Comparison of ENCODE assay signal across 16 mouse cellular contexts in the genomic region with DNA sequence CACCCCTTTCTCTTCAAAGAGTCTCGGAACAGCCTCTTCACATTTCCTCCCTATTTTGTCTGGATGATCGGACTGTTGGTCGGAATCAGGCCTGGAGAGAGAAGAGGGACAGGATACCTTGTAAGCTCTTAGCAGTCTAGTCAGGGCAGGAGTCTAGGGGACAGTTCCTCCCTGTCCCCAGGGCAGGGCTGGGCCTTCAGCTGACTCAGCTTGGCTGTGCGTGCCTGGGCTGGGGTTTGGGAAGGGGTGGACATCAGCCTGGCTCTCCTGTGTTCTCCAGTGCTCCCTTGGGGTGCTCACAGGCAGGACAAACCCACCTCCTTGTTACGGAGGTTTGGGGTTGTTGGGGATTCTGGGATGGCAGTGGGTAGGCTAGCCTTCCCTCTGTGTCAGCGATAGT. TPM values are rescaled to one million over a fixed set of nuclear protein-coding genes. Genes with fewer than 3 reads are reported as not detected.
A peak's percentile ranks its signal among the peaks of the same experiment; 100 is the strongest.
DNase-seq lines count a peak whose midpoint lies in the region; ATAC-seq and TF ChIP-seq lines count a peak whose summit lies in the region.
"Had no signal": no experiment of that assay in that cellular context is flagged by ENCODE, and none has a peak within 500 bp of the region (broad histone marks: within the 10 kb centered on the region; RNA-seq: fewer than 3 reads in every experiment).

No protein-coding gene starts in this region.

- no peaks in the 10 kb centered on the region for H3K36me3 ChIP-seq in heart, embryonic 10.5 days
- no peaks in the 10 kb centered on the region for H3K36me3 ChIP-seq in liver, adult 2 months (ENCODE audit: control insufficient read depth, insufficient read depth, low read length)
- H3K36me3 ChIP-seq in intestine, embryonic 15.5 days = no peaks in the 10 kb centered on the region
- H3K36me3 ChIP-seq in stomach, embryonic 14.5 days (ENCODE audit: control insufficient read depth, insufficient read depth, low read length) = no peaks in the 10 kb centered on the region
- H3K36me3 ChIP-seq in hindbrain, embryonic 16.5 days (ENCODE audit: control insufficient read depth, insufficient read depth, low read length) = no peaks in the 10 kb centered on the region
- H3K36me3 ChIP-seq: forebrain, embryonic 10.5 days; hindbrain, embryonic 10.5 days had no signal

- peak overlapping the region; percentile 87 for H3K9ac ChIP-seq in liver, adult 2 months (ENCODE audit: low read depth, low read length)
- H3K9ac ChIP-seq in intestine, embryonic 15.5 days = no peak overlapping the region
- H3K9ac ChIP-seq in stomach, embryonic 14.5 days (replicated peaks; ENCODE audit: low read depth, low read length) = no peak overlapping the region
- H3K9ac ChIP-seq in hindbrain, embryonic 16.5 days (ENCODE audit: low read depth, low read length) = no peak overlapping the region

- DNase-seq in heart, embryonic 10.5 days (ENCODE audit: low spot score) = no peak
- no peak for DNase-seq in heart, postnatal 10 days
- DNase-seq in liver, adult 2 months (ENCODE audit: extremely low read depth, low read depth, low spot score) = peak; percentile 66
- no peak for DNase-seq in liver
- DNase-seq in urinary bladder, postnatal 14 days (ENCODE audit: low spot score) = no peak
- DNase-seq: cerebellum, postnatal 36 days; gastrocnemius, postnatal 10 days; thymus, postnatal 25 days had no signal

- 60% methylated on average over 6 of the region's 6 CpGs for WGBS in heart, embryonic 10.5 days
- whole genome bisulfite sequencing in liver, adult 2 months = 39% methylated on average over 6 of the region's 6 CpGs
- WGBS in intestine, embryonic 15.5 days = 58% methylated on average over 6 of the region's 6 CpGs
- WGBS in stomach, embryonic 14.5 days = 53% methylated on average over 6 of the region's 6 CpGs
- 71% methylated on average over 6 of the region's 6 CpGs for WGBS in hindbrain, embryonic 16.5 days

- no peak for TF ChIP-seq CTCF in liver, adult 2 months (IDR thresholded peaks at IDR 0.05; ENCODE audit: low read depth, low read length)

- peak overlapping the region; percentile 74; the same call in 1 of the 2 replicates for H3K27ac ChIP-seq in heart, embryonic 10.5 days
- H3K27ac ChIP-seq in liver, adult 2 months (replicated peaks; ENCODE audit: insufficient read depth, low read depth, low read length) = peak overlapping the region; percentile 98
- H3K27ac ChIP-seq in intestine, embryonic 15.5 days = peak overlapping the region; percentile 71
- H3K27ac ChIP-seq in stomach, embryonic 14.5 days (ENCODE audit: low read length) = peak overlapping the region; percentile 1; the same call in 1 of the 2 replicates
- no peak overlapping the region for H3K27ac ChIP-seq in hindbrain, embryonic 16.5 days (ENCODE audit: low read depth, low read length)
- H3K27ac ChIP-seq: forebrain, embryonic 10.5 days; hindbrain, embryonic 10.5 days; layer of hippocampus, adult 2 months had no signal

- H3K79me2 ChIP-seq in liver, adult 2 months (ENCODE audit: control insufficient read depth, insufficient read depth, low read length) = peaks cover 37% of the 10 kb centered on the region

- H3K4me3 ChIP-seq in heart, embryonic 10.5 days = 0 out of 2 replicates have a peak overlapping the region, but pooled peaks have one; percentile 74
- peak overlapping the region; percentile 25 for H3K4me3 ChIP-seq in liver, adult 2 months (ENCODE audit: insufficient read depth, low read depth, low read length)
- H3K4me3 ChIP-seq in intestine, embryonic 15.5 days (replicated peaks) = 0 out of 2 replicates have a peak overlapping the region, but pooled peaks have one; percentile 50
- H3K4me3 ChIP-seq in stomach, embryonic 14.5 days (ENCODE audit: low read depth, low read length) = peak overlapping the region; percentile 44; the same call in 1 of the 2 replicates
- no peak overlapping the region for H3K4me3 ChIP-seq in hindbrain, embryonic 16.5 days (ENCODE audit: low read length)
- H3K4me3 ChIP-seq: forebrain, embryonic 10.5 days; layer of hippocampus, adult 2 months had no signal

- no peak for TF ChIP-seq POLR2A in liver, adult 2 months (IDR thresholded peaks at IDR 0.05; ENCODE audit: extremely low read depth, insufficient read depth, low read length)

- no peaks in the 10 kb centered on the region for H3K9me3 ChIP-seq in heart, embryonic 10.5 days
- H3K9me3 ChIP-seq in intestine, embryonic 15.5 days = no peaks in the 10 kb centered on the region
- no peaks in the 10 kb centered on the region for H3K9me3 ChIP-seq in stomach, embryonic 14.5 days (ENCODE audit: control insufficient read depth, low read depth, low read length)
- H3K9me3 ChIP-seq in hindbrain, embryonic 16.5 days (ENCODE audit: control insufficient read depth, low read length) = no peaks in the 10 kb centered on the region
- H3K9me3 ChIP-seq: forebrain, embryonic 10.5 days; hindbrain, embryonic 10.5 days had no signal

- no peak for ATAC-seq in intestine, embryonic 15.5 days
- ATAC-seq in stomach, embryonic 14.5 days (ENCODE audit: insufficient number of reproducible peaks, insufficient read depth, low FRiP score, low read depth) = no peak
- no peak for ATAC-seq in hindbrain, embryonic 16.5 days
- ATAC-seq: inflammation-experienced regulatory T-cells, adult 6 months; midbrain, embryonic 16.5 days had no signal

- intact Hi-C loops in heart, postnatal 10 days (cut with DNase I) = no loop called here

- peaks cover 69% of the 10 kb centered on the region for H3K4me1 ChIP-seq in heart, embryonic 10.5 days
- peaks cover 29% of the 10 kb centered on the region for H3K4me1 ChIP-seq in liver, adult 2 months (ENCODE audit: control insufficient read depth, insufficient read depth, low read length)
- H3K4me1 ChIP-seq in intestine, embryonic 15.5 days (replicated peaks) = peaks cover 37% of the 10 kb centered on the region
- peaks cover 18% of the 10 kb centered on the region; the same call in 1 of the 2 replicates for H3K4me1 ChIP-seq in stomach, embryonic 14.5 days (ENCODE audit: control insufficient read depth, insufficient read depth, low read length)
- peaks cover 12% of the 10 kb centered on the region for H3K4me1 ChIP-seq in hindbrain, embryonic 16.5 days (ENCODE audit: control insufficient read depth, insufficient read depth, low read depth, low read length)

- peaks cover 23% of the 10 kb centered on the region for H3K27me3 ChIP-seq in heart, embryonic 10.5 days (ENCODE audit: insufficient read depth, poor library complexity, severe bottlenecking)
- H3K27me3 ChIP-seq in liver, adult 2 months (ENCODE audit: control insufficient read depth, insufficient read depth, low read length) = no peaks in the 10 kb centered on the region
- peaks cover 5% of the 10 kb centered on the region for H3K27me3 ChIP-seq in intestine, embryonic 15.5 days (replicated peaks)
- H3K27me3 ChIP-seq in stomach, embryonic 14.5 days (ENCODE audit: control insufficient read depth, insufficient read depth, low read length) = 0 out of 2 replicates have a peak, but pooled peaks cover 3% of the 10 kb centered on the region
- peaks cover 13% of the 10 kb centered on the region for H3K27me3 ChIP-seq in hindbrain, embryonic 16.5 days (replicated peaks; ENCODE audit: control insufficient read depth, insufficient read depth, low read length)

- H3K4me2 ChIP-seq in intestine, embryonic 15.5 days (replicated peaks) = peak overlapping the region; percentile 68
- H3K4me2 ChIP-seq in stomach, embryonic 14.5 days (replicated peaks; ENCODE audit: low read depth, low read length) = peak overlapping the region; percentile 57
- no peak overlapping the region for H3K4me2 ChIP-seq in hindbrain, embryonic 16.5 days (ENCODE audit: low read length)

RNA-seq across cellular contexts. Expression of gene 1700001C19Rik, which starts 1.4 kb away (rescaled TPM):
- 0.63 and 1.3 TPM in 2 replicates for polyA plus RNA-seq in heart, embryonic 10.5 days (2016; fragmentation: Nextera tagmentation; extraction: Ambion mirVana)
- total RNA-seq in heart, postnatal 10 days (2021) = not detected
- 12.2 and 16.2 TPM in 2 replicates for total RNA-seq in liver, adult 2 months (2014; rRNA removed)
- polyA plus RNA-seq in liver, adult 2 months (2012; rRNA removed) = 11.7 and 12.2 TPM in 2 replicates
- polyA plus RNA-seq in intestine, embryonic 15.5 days (2015; fragmentation: Nextera tagmentation; extraction: Ambion mirVana) = 0.28 and 0.38 TPM in 2 replicates
- 0.31 and 0.58 TPM in 2 replicates for polyA plus RNA-seq in stomach, embryonic 14.5 days (2014; fragmentation: Nextera tagmentation; extraction: Ambion mirVana)
- 0.62 and 1.1 TPM in 2 replicates for polyA plus RNA-seq in hindbrain, embryonic 16.5 days (2015; fragmentation: Nextera tagmentation; extraction: Ambion mirVana)
- total RNA-seq: gastrocnemius, postnatal 10 days; layer of hippocampus, adult 2 months had no signal
- polyA plus RNA-seq: forebrain, embryonic 10.5 days; inflammation-experienced regulatory T-cells, adult 6 months had no signal

RNA-seq across cellular contexts. Expression of gene AI661453, which starts 2.2 kb away (rescaled TPM):
- polyA plus RNA-seq in heart, embryonic 10.5 days (2016; fragmentation: Nextera tagmentation; extraction: Ambion mirVana) = 0.99 and 1.1 TPM in 2 replicates
- 1 to 10 TPM; 1.5 to 2.0 TPM for total RNA-seq in heart, postnatal 10 days (2021)
- 2.4 and 6.2 TPM in 2 replicates for total RNA-seq in liver, adult 2 months (2014; rRNA removed)
- 5.7 and 6.3 TPM in 2 replicates for polyA plus RNA-seq in liver, adult 2 months (2012; rRNA removed)
- polyA plus RNA-seq in intestine, embryonic 15.5 days (2015; fragmentation: Nextera tagmentation; extraction: Ambion mirVana) = 3.1 and 3.7 TPM in 2 replicates
- polyA plus RNA-seq in stomach, embryonic 14.5 days (2014; fragmentation: Nextera tagmentation; extraction: Ambion mirVana) = 4.7 and 4.8 TPM in 2 replicates
- polyA plus RNA-seq in hindbrain, embryonic 16.5 days (2015; fragmentation: Nextera tagmentation; extraction: Ambion mirVana) = 0.11 and 0.42 TPM in 2 replicates
- polyA plus RNA-seq: inflammation-experienced regulatory T-cells, adult 6 months had no signal

RNA-seq across cellular contexts. Expression of gene Guca1a, which starts 38.2 kb away (rescaled TPM):
- 2.3 and 3.6 TPM in 2 replicates for polyA plus RNA-seq in heart, embryonic 10.5 days (2016; fragmentation: Nextera tagmentation; extraction: Ambion mirVana)
- total RNA-seq in heart, postnatal 10 days (2021) = under 1 TPM; 0.52 to 0.81 TPM
- 0.55 and 2.3 TPM in 2 replicates for total RNA-seq in liver, adult 2 months (2014; rRNA removed)
- polyA plus RNA-seq in liver, adult 2 months (2012; rRNA removed) = 2.7 and 2.8 TPM in 2 replicates
- 2.0 and 2.3 TPM in 2 replicates for polyA plus RNA-seq in intestine, embryonic 15.5 days (2015; fragmentation: Nextera tagmentation; extraction: Ambion mirVana)
- polyA plus RNA-seq in stomach, embryonic 14.5 days (2014; fragmentation: Nextera tagmentation; extraction: Ambion mirVana) = 2.7 and 6.0 TPM in 2 replicates
- 0.66 and 0.80 TPM in 2 replicates for polyA plus RNA-seq in hindbrain, embryonic 16.5 days (2015; fragmentation: Nextera tagmentation; extraction: Ambion mirVana)
- polyA plus RNA-seq: inflammation-experienced regulatory T-cells, adult 6 months had no signal

RNA-seq across cellular contexts. Expression of gene Guca1b, which starts 53.4 kb away (rescaled TPM):
- 3.2 and 4.7 TPM in 2 replicates for polyA plus RNA-seq in heart, embryonic 10.5 days (2016; fragmentation: Nextera tagmentation; extraction: Ambion mirVana)
- total RNA-seq in heart, postnatal 10 days (2021) = under 1 TPM in 1 of 2 experiments, not detected in 1; 0.30 TPM
- 0.54 TPM in 1 of 2 replicates, not detected in the other for total RNA-seq in liver, adult 2 months (2014; rRNA removed)
- 0.65 and 0.71 TPM in 2 replicates for polyA plus RNA-seq in liver, adult 2 months (2012; rRNA removed)
- 0.52 and 0.78 TPM in 2 replicates for polyA plus RNA-seq in intestine, embryonic 15.5 days (2015; fragmentation: Nextera tagmentation; extraction: Ambion mirVana)
- polyA plus RNA-seq in stomach, embryonic 14.5 days (2014; fragmentation: Nextera tagmentation; extraction: Ambion mirVana) = 0.25 and 0.31 TPM in 2 replicates
- polyA plus RNA-seq in hindbrain, embryonic 16.5 days (2015; fragmentation: Nextera tagmentation; extraction: Ambion mirVana) = 0.45 and 0.81 TPM in 2 replicates
